ENCODE assay signal across 35 mouse cellular contexts in the genomic region with DNA sequence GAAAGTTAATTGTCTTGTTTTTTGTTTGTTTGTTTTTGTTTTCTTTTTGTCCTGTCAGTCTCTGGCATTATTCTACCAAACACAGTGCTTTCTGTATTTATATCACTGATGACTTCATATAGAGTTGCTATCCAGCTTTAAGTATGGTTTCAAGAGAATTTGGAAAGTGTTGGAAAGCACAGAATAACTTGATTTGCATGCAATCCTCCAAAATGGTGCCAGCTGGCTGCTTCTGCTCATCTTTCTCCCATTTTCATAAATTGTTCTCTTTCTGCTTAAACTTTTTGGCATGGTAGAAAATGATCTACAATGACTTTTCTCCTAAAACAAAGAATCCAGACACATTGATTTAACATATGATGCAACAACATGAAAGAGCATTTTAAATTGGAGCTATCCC. TPM values are rescaled to one million over a fixed set of nuclear protein-coding genes. Genes with fewer than 3 reads are reported as not detected.
DNase-seq lines count a peak whose midpoint lies in the region; ATAC-seq and TF ChIP-seq lines count a peak whose summit lies in the region.
"Had no signal": no experiment of that assay in that cellular context is flagged by ENCODE, and none has a peak within 500 bp of the region (broad histone marks: within the 10 kb centered on the region; RNA-seq: fewer than 3 reads in every experiment).

No protein-coding gene starts in this region.

- TF ChIP-seq CTCF in brain, embryonic 14.5 days (IDR thresholded peaks at IDR 0.05; ENCODE audit: borderline replicate concordance, extremely low read depth, insufficient read depth, insufficient read length), result no peak

- no peaks in the 10 kb centered on the region for H3K9me3 ChIP-seq in forebrain, embryonic 14.5 days (replicated peaks; ENCODE audit: control insufficient read depth, low read length)
- no peaks in the 10 kb centered on the region for H3K9me3 ChIP-seq in forebrain, embryonic 11.5 days (ENCODE audit: control insufficient read depth, low read length)
- H3K9me3 ChIP-seq in hindbrain, embryonic 14.5 days (ENCODE audit: control insufficient read depth, low read length), result no peaks in the 10 kb centered on the region
- H3K9me3 ChIP-seq: forebrain, embryonic 15.5 days; heart, embryonic 15.5 days; limb, embryonic 10.5 days; liver, embryonic 15.5 days; lung, embryonic 15.5 days; neural tube, embryonic 13.5 days had no signal

- H3K4me2 ChIP-seq in forebrain, embryonic 14.5 days (ENCODE audit: low read length), result no peak overlapping the region
- no peak overlapping the region for H3K4me2 ChIP-seq in forebrain, embryonic 11.5 days (ENCODE audit: low read depth, low read length, severe bottlenecking)
- H3K4me2 ChIP-seq in hindbrain, embryonic 14.5 days (replicated peaks), result no peak overlapping the region
- H3K4me2 ChIP-seq: forebrain, embryonic 15.5 days; heart, embryonic 15.5 days; hindbrain, embryonic 13.5 days; liver, embryonic 15.5 days; lung, embryonic 15.5 days; neural tube, embryonic 13.5 days had no signal

- H3K4me3 ChIP-seq in forebrain, embryonic 14.5 days (ENCODE audit: low read depth, low read length), result no peak overlapping the region
- H3K4me3 ChIP-seq in forebrain, embryonic 11.5 days (ENCODE audit: low read depth, low read length), result no peak overlapping the region
- H3K4me3 ChIP-seq in hindbrain, embryonic 14.5 days (replicated peaks; ENCODE audit: low read length), result no peak overlapping the region
- H3K4me3 ChIP-seq: forebrain, embryonic 15.5 days; gastrocnemius, adult 2 months; heart, embryonic 15.5 days; hindbrain, embryonic 13.5 days; layer of hippocampus, adult 2 months; limb, embryonic 10.5 days; liver, embryonic 15.5 days; lung, embryonic 15.5 days; myocyte; neural tube, embryonic 13.5 days had no signal

- H3K36me3 ChIP-seq in forebrain, embryonic 14.5 days (ENCODE audit: control insufficient read depth, insufficient read depth, low read length), result no peaks in the 10 kb centered on the region
- H3K36me3 ChIP-seq in forebrain, embryonic 11.5 days (ENCODE audit: control insufficient read depth, insufficient read depth, low read length), result no peaks in the 10 kb centered on the region
- no peaks in the 10 kb centered on the region for H3K36me3 ChIP-seq in hindbrain, embryonic 14.5 days (replicated peaks; ENCODE audit: control insufficient read depth, insufficient read depth)
- H3K36me3 ChIP-seq: forebrain, embryonic 15.5 days; heart, embryonic 15.5 days; hindbrain, embryonic 13.5 days; limb, embryonic 10.5 days; liver, embryonic 15.5 days; lung, embryonic 15.5 days; neural tube, embryonic 13.5 days had no signal

- H3K27me3 ChIP-seq in forebrain, embryonic 14.5 days (replicated peaks; ENCODE audit: control insufficient read depth, insufficient read depth, low read length), result no peaks in the 10 kb centered on the region
- no peaks in the 10 kb centered on the region for H3K27me3 ChIP-seq in forebrain, embryonic 11.5 days (ENCODE audit: control insufficient read depth, insufficient read depth, low read length)
- no peaks in the 10 kb centered on the region for H3K27me3 ChIP-seq in hindbrain, embryonic 14.5 days (ENCODE audit: control insufficient read depth, insufficient read depth, low read length)
- H3K27me3 ChIP-seq: forebrain, embryonic 15.5 days; heart, embryonic 15.5 days; hindbrain, embryonic 13.5 days; liver, embryonic 15.5 days; lung, embryonic 15.5 days; neural tube, embryonic 13.5 days had no signal

- H3K4me1 ChIP-seq in forebrain, embryonic 14.5 days (ENCODE audit: control insufficient read depth, insufficient read depth, low read length), result no peaks in the 10 kb centered on the region
- H3K4me1 ChIP-seq in forebrain, embryonic 11.5 days (replicated peaks; ENCODE audit: control insufficient read depth, insufficient read depth, low read length), result no peaks in the 10 kb centered on the region
- H3K4me1 ChIP-seq in hindbrain, embryonic 14.5 days (replicated peaks; ENCODE audit: control insufficient read depth, insufficient read depth, low read length), result no peaks in the 10 kb centered on the region
- H3K4me1 ChIP-seq: forebrain, embryonic 15.5 days; heart, embryonic 15.5 days; hindbrain, embryonic 13.5 days; limb, embryonic 10.5 days; liver, embryonic 15.5 days; lung, embryonic 15.5 days; neural tube, embryonic 13.5 days had no signal

- no peak for ATAC-seq in forebrain, embryonic 14.5 days
- ATAC-seq in forebrain, embryonic 11.5 days (replicated peaks; ENCODE audit: low FRiP score), result no peak
- ATAC-seq in hindbrain, embryonic 14.5 days (ENCODE audit: low FRiP score), result no peak
- ATAC-seq: CD4-positive, CD25-positive, alpha-beta regulatory T cell, adult 4 months; forebrain, embryonic 15.5 days; inflammation-experienced regulatory T-cells, adult 6 months; midbrain, embryonic 16.5 days had no signal

- H3K27ac ChIP-seq in forebrain, embryonic 14.5 days (ENCODE audit: low read depth, low read length), result no peak overlapping the region
- no peak overlapping the region for H3K27ac ChIP-seq in forebrain, embryonic 11.5 days (ENCODE audit: low read depth, low read length)
- H3K27ac ChIP-seq in hindbrain, embryonic 14.5 days, result no peak overlapping the region
- H3K27ac ChIP-seq: forebrain, embryonic 15.5 days; gastrocnemius, adult 2 months; heart, embryonic 15.5 days; hindbrain, embryonic 13.5 days; layer of hippocampus, adult 2 months; limb, embryonic 10.5 days; liver, embryonic 15.5 days; lung, embryonic 15.5 days; macrophage; neural tube, embryonic 13.5 days had no signal

- H3K9ac ChIP-seq in forebrain, embryonic 14.5 days (ENCODE audit: low read length), result no peak overlapping the region
- H3K9ac ChIP-seq in forebrain, embryonic 11.5 days (ENCODE audit: low read length), result no peak overlapping the region
- no peak overlapping the region for H3K9ac ChIP-seq in hindbrain, embryonic 14.5 days
- H3K9ac ChIP-seq: forebrain, embryonic 15.5 days; heart, embryonic 15.5 days; hindbrain, embryonic 13.5 days; liver, embryonic 15.5 days; lung, embryonic 15.5 days; neural tube, embryonic 13.5 days had no signal

- peak; percentile 27 for DNase-seq in forebrain, embryonic 14.5 days (ENCODE audit: low spot score)
- DNase-seq in forebrain, embryonic 11.5 days (ENCODE audit: low spot score), result no peak
- peak; percentile 9 for DNase-seq in layer of hippocampus, adult 9-11 months
- DNase-seq in layer of hippocampus, adult 9-10 months (ENCODE audit: low spot score), result no peak
- DNase-seq in brain, embryonic 14.5 days (ENCODE audit: low read depth), result peak; percentile 22
- peak; percentile 57 to 62 for DNase-seq in right cerebral cortex, postnatal 10 days (ENCODE audit: low spot score in 2 of 2)
- no peak for DNase-seq in lung, postnatal 10 days
- no peak for DNase-seq in hindbrain, embryonic 14.5 days (ENCODE audit: low spot score)
- DNase-seq: adrenal gland, postnatal 25 days; cerebellum, adult 11-12 months; cerebellum, postnatal 10 days; gastrocnemius, adult 2 months; heart, postnatal 36 days; kidney, adult 8-10 months; kidney, postnatal 10 days; liver; retina, postnatal 1 day; spleen, adult 18-20 months had no signal

- TF ChIP-seq POLR2A in brain, embryonic 14.5 days (IDR thresholded peaks at IDR 0.05; ENCODE audit: borderline replicate concordance, extremely low read depth, insufficient read depth, insufficient read length, poor library complexity, severe bottlenecking), result no peak

RNA-seq across cellular contexts. Expression of a gene that starts 2.5 kb away (rescaled TPM):
- not detected in 2 replicates for polyA plus RNA-seq in forebrain, embryonic 14.5 days (2014; fragmentation: Nextera tagmentation; extraction: Ambion mirVana)
- polyA plus RNA-seq in forebrain, embryonic 11.5 days (2014; fragmentation: Nextera tagmentation; extraction: Ambion mirVana), result not detected in 2 replicates
- polyA plus RNA-seq in brain, embryonic 14.5 days (2012; rRNA removed), result not detected in 2 replicates
- polyA plus RNA-seq in hindbrain, embryonic 14.5 days (2014; fragmentation: Nextera tagmentation; extraction: Ambion mirVana), result not detected in 2 replicates
- polyA plus RNA-seq: CD4-positive, CD25-positive, alpha-beta regulatory T cell, adult 4 months; cortical plate, adult 2 months; embryonic facial prominence, embryonic 11.5 days; forebrain, embryonic 15.5 days; heart, embryonic 15.5 days; hindbrain, embryonic 13.5 days; inflammation-experienced regulatory T-cells, adult 6 months; limb, embryonic 10.5 days; liver, embryonic 15.5 days; lung, embryonic 15.5 days; macrophage; midbrain, embryonic 16.5 days; myocyte; neural tube, embryonic 13.5 days; testis, adult 2 months; urinary bladder, adult 2 months had no signal

Comparison
In these comparisons a context has a peak if more than half of its experiments do, and no peak if none do; other contexts are left out.
1. DNase-seq: peak in forebrain, embryonic 14.5 days (single experiment), layer of hippocampus, adult 9-11 months (single experiment), brain, embryonic 14.5 days (single experiment) and right cerebral cortex, postnatal 10 days (2 of 2); none in forebrain, embryonic 11.5 days (single experiment), layer of hippocampus, adult 9-10 months (single experiment), lung, postnatal 10 days (single experiment) and hindbrain, embryonic 14.5 days (single experiment).